Mouse (Mus musculus) intestine, embryonic 16.5 days (tissue): Measurements from ENCODE around the gene Taf5l. TPM values are rescaled to one million over a fixed set of nuclear protein-coding genes. Genes with fewer than 3 reads are reported as not detected.
A peak's percentile ranks its signal among the peaks of the same experiment; 100 is the strongest.

Experiments used
- ATAC-seq: fragments of 200-750 bp; cut with Nextera tagmentation; 2 replicates; pipeline ENCODE4 v1.8.0; 2017; ENCODE audit warnings: moderate TSS enrichment, moderate library complexity
- H3K27ac ChIP-seq: fragments of 300-500 bp; sonication (generic); 2 replicates; pipeline ENCODE4 v1.5.1; 2014; ENCODE audit warnings: mild to moderate bottlenecking, low read length
- H3K27me3 ChIP-seq: fragments of 300-500 bp; sonication (generic); replicated peaks from 2 replicates; pipeline ENCODE4 v1.6.1; 2014; ENCODE audit warnings: low read length, control low read depth, mixed read lengths; ENCODE audit not compliant: control insufficient read depth, insufficient read depth
- H3K36me3 ChIP-seq: fragments of 300-500 bp; sonication (generic); 2 replicates; pipeline ENCODE4 v1.6.1; 2014; ENCODE audit warnings: low read length, control low read depth; ENCODE audit not compliant: control insufficient read depth, insufficient read depth
- H3K4me1 ChIP-seq: fragments of 300-500 bp; sonication (generic); 2 replicates; pipeline ENCODE4 v1.6.1; 2014; ENCODE audit warnings: low read length, control low read depth, mixed read lengths; ENCODE audit not compliant: control insufficient read depth, insufficient read depth
- H3K4me2 ChIP-seq: fragments of 300-500 bp; sonication (generic); 2 replicates; pipeline ENCODE4 v1.6.1; 2014; ENCODE audit warnings: low read depth, low read length, control low read depth
- H3K4me3 ChIP-seq: fragments of 300-500 bp; sonication (generic); 2 replicates; pipeline ENCODE4 v1.5.1; 2014; ENCODE audit warnings: mild to moderate bottlenecking, low read length
- H3K9ac ChIP-seq: fragments of 300-500 bp; sonication (generic); 2 replicates; pipeline ENCODE4 v1.6.1; 2014; ENCODE audit warnings: low read depth, low read length
- H3K9me3 ChIP-seq: fragments of 300-500 bp; sonication (generic); 2 replicates; pipeline ENCODE4 v1.6.1; 2016; ENCODE audit warnings: low read length, control low read depth; ENCODE audit not compliant: control insufficient read depth
- WGBS: fragments of 180-500 bp; shearing (Covaris S2); extraction: QIAGEN DNeasy Blood & Tissue Kit; methylation state at CpG from one replicate; pipeline ENCODE4 v1.1.7; 2014; 5-methylcytosine and 5-hydroxymethylcytosine counted together
- polyA plus RNA-seq: library from polyadenylated mRNA; unstranded; fragments of >200 nt; fragmentation: Nextera tagmentation; extraction: Ambion mirVana; gene quantifications from 2 replicates; pipeline ENCODE4 v1.2.1, GENCODE M21; 2015

The Taf5l gene
- polyA plus RNA-seq: 27.8 and 32.7 TPM in 2 replicates

- under 1% methylated on average over 74 of the region's 74 CpGs for WGBS
- peak within 1 kb of the TSS; percentile 75 for H3K4me2 ChIP-seq
- ATAC-seq: peak; percentile 90
Measured at GRCm38 (mm10) chr8:124021237-124022227, at the start of gene Taf5l, which contains the start of gene Urb2. Gene Taf5l (minus strand): TSS chr8:124021397. Gene Urb2 (plus strand): TSS chr8:124021508.

GRCm38 (mm10) chr8:124070363-124071324 lies 49.4 kb upstream of the Taf5l start:
- WGBS: 45% methylated on average over 18 of the region's 18 CpGs
- Histone ChIP-seq H3K4me1 (no peaks in the 10 kb centered on the region), H3K9ac (no peak overlapping the region), H3K27ac (no peak overlapping the region), H3K4me3 (no peak overlapping the region), H3K27me3 (no peaks in the 10 kb centered on the region), H3K36me3 (no peaks in the 10 kb centered on the region), H3K9me3 (no peaks in the 10 kb centered on the region), H3K4me2 (no peak overlapping the region)
- no peak for ATAC-seq

More at GRCm38 (mm10) chr8:124021237-124022227, at the start of gene Taf5l, which contains the start of gene Urb2:
- H3K36me3 ChIP-seq: 0 out of 2 replicates have a peak, but pooled peaks cover 3% of the 10 kb centered on the region
- H3K9ac ChIP-seq: peak within 1 kb of the TSS; percentile 87
- peaks cover 24% of the 10 kb centered on the region for H3K4me1 ChIP-seq
- peak within 1 kb of the TSS; percentile 58 for H3K4me3 ChIP-seq
- no peaks in the 10 kb centered on the region for H3K9me3 ChIP-seq
- peak within 1 kb of the TSS; percentile 87 for H3K27ac ChIP-seq
- no peaks in the 10 kb centered on the region for H3K27me3 ChIP-seq

GRCm38 (mm10) chr8:124067059-124067750 lies 46.0 kb upstream of the Taf5l start:
- Histone ChIP-seq H3K27me3 (no peaks in the 10 kb centered on the region), H3K4me2 (no peak overlapping the region), H3K9me3 (no peaks in the 10 kb centered on the region), H3K9ac (no peak overlapping the region), H3K4me1 (no peaks in the 10 kb centered on the region), H3K27ac (no peak overlapping the region), H3K4me3 (no peak overlapping the region), H3K36me3 (no peaks in the 10 kb centered on the region)
- ATAC-seq: no peak
- WGBS: 69% methylated on average over 4 of the region's 4 CpGs

GRCm38 (mm10) chr8:124066325-124067058 lies 45.3 kb upstream of the Taf5l start:
- H3K4me2 ChIP-seq: no peak overlapping the region
- H3K4me3 ChIP-seq: no peak overlapping the region
- no peak overlapping the region for H3K27ac ChIP-seq
- 49% methylated on average over 4 of the region's 4 CpGs for whole genome bisulfite sequencing
- no peaks in the 10 kb centered on the region for H3K4me1 ChIP-seq
- H3K36me3 ChIP-seq: no peaks in the 10 kb centered on the region
- no peak for ATAC-seq
- H3K9me3 ChIP-seq: no peaks in the 10 kb centered on the region
- H3K27me3 ChIP-seq: no peaks in the 10 kb centered on the region
- H3K9ac ChIP-seq: no peak overlapping the region

- Histone ChIP-seq H3K4me2 (no peak overlapping the region), H3K9me3 (no peaks in the 10 kb centered on the region), H3K27me3 (no peaks in the 10 kb centered on the region), H3K4me1 (no peaks in the 10 kb centered on the region), H3K27ac (no peak overlapping the region), H3K36me3 (no peaks in the 10 kb centered on the region), H3K9ac (no peak overlapping the region), H3K4me3 (no peak overlapping the region)
- WGBS: 77% methylated on average over 11 of the region's 11 CpGs
- no peak for ATAC-seq
Measured at GRCm38 (mm10) chr8:124056832-124057655, 35.8 kb upstream of the Taf5l start.

GRCm38 (mm10) chr8:124052568-124052967 lies 31.4 kb upstream of the Taf5l start:
- H3K27ac ChIP-seq: no peak overlapping the region
- H3K9ac ChIP-seq: no peak overlapping the region
- H3K4me3 ChIP-seq: no peak overlapping the region
- H3K4me1 ChIP-seq: no peaks in the 10 kb centered on the region
- H3K4me2 ChIP-seq: no peak overlapping the region
- 43% methylated on average over 4 of the region's 4 CpGs for WGBS
- H3K36me3 ChIP-seq: no peaks in the 10 kb centered on the region
- no peaks in the 10 kb centered on the region for H3K27me3 ChIP-seq
- H3K9me3 ChIP-seq: no peaks in the 10 kb centered on the region
- ATAC-seq: peak; percentile 16; the same call in 1 of the 2 replicates

- no peak overlapping the region for H3K27ac ChIP-seq
- no peaks in the 10 kb centered on the region for H3K4me1 ChIP-seq
- H3K9me3 ChIP-seq: no peaks in the 10 kb centered on the region
- 14% methylated on average over 3 of the region's 3 CpGs for WGBS
- no peak overlapping the region for H3K4me3 ChIP-seq
- H3K9ac ChIP-seq: no peak overlapping the region
- no peaks in the 10 kb centered on the region for H3K36me3 ChIP-seq
- no peak overlapping the region for H3K4me2 ChIP-seq
- no peaks in the 10 kb centered on the region for H3K27me3 ChIP-seq
- ATAC-seq: peak; percentile 36; the same call in 1 of the 2 replicates
Measured at GRCm38 (mm10) chr8:124052110-124052509, 30.9 kb upstream of the Taf5l start.

GRCm38 (mm10) chr8:124045856-124046255 lies 24.7 kb upstream of the Taf5l start:
- no peak overlapping the region for H3K27ac ChIP-seq
- H3K4me2 ChIP-seq: no peak overlapping the region
- H3K36me3 ChIP-seq: no peaks in the 10 kb centered on the region; the same call in 1 of the 2 replicates
- H3K4me3 ChIP-seq: no peak overlapping the region
- H3K9ac ChIP-seq: no peak overlapping the region
- WGBS: 84% methylated on average over 8 of the region's 8 CpGs
- H3K4me1 ChIP-seq: no peaks in the 10 kb centered on the region
- H3K27me3 ChIP-seq: no peaks in the 10 kb centered on the region
- H3K9me3 ChIP-seq: no peaks in the 10 kb centered on the region
- ATAC-seq: no peak
